Mouse (Mus musculus) lung, adult 2 months (tissue): Measurements from ENCODE around the gene Pglyrp1.

ENCODE experiments used
- CTCF ChIP-seq: fragments of 200-500 bp; IDR thresholded peaks from 2 replicates; pipeline ENCODE4 v1.5.1; 2011; ENCODE audit warnings: mild to moderate bottlenecking, low read length, control low read depth; ENCODE audit not compliant: insufficient read depth
- POLR2A ChIP-seq: fragments of 200-500 bp; IDR thresholded peaks from 2 replicates; pipeline ENCODE4 v1.6.1; 2011; ENCODE audit warnings: low read depth, mild to moderate bottlenecking, control low read depth, low read length, borderline replicate concordance; ENCODE audit errors: extremely low read depth

DNA sequence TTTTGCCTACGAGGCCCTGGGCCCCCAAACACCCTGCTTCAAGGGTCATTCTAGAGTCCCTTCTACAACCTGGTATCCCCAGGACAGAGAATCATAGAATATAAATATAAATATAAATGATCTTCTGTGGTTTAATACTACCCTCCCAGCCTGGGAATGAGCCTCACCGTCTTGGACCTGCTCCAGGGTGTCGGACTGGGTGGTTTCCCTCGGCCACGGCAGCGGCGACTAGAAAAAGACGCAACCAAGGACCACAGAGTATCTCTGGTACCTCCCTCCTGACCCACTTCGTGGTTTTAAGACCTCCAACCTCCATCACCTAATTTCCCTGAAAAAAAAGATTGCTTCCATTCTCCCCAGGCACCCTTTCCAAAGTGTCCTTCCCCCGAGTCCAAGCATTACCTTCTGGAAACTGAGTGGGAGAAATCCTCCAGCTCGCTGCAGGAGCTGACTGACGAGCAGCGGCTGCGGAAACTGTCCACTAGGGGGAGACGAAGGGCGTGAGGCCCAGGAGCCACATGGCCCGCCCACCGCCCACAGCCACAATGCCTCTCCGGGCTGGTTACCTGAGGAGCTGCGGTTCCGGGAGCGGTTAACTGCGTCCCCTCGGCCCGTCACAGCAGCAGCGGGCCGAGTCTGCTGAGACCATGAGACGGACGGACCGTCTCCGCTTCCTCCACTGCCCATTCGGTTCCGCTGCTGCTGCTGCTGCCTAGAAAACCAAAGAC lies 20.9 kb downstream of the Pglyrp1 start:
- TF ChIP-seq POLR2A, result no peak
- peak; percentile 80 for TF ChIP-seq CTCF
